Mouse (Mus musculus): ENCODE data around the gene Gjb6. TPM values are rescaled to one million over a fixed set of nuclear protein-coding genes. Genes with fewer than 3 reads are reported as not detected.

The Gjb6 gene
- polyA plus RNA-seq, 1 experiment from 2014 or later = 1.4 TPM

GRCm38 (mm10) chr14:57103121-57103520, 30.3 kb downstream of the Gjb6 start:
- WGBS = 54% methylated on average over 6 of the region's 6 CpGs
- H3K4me3 ChIP-seq (ENCODE audit: low read depth, low read length) = 0 out of 2 replicates have a peak overlapping the region, but pooled peaks have one; percentile 43
- H3K36me3 ChIP-seq (ENCODE audit: control insufficient read depth, insufficient read depth, low read length) = no peaks in the 10 kb centered on the region
- H3K4me1 ChIP-seq (ENCODE audit: control insufficient read depth, insufficient read depth, low read length) = peaks cover 4% of the 10 kb centered on the region; the same call in 1 of the 2 replicates
- peaks cover 33% of the 10 kb centered on the region for H3K27me3 ChIP-seq (ENCODE audit: control insufficient read depth, insufficient read depth, low read length)
- no peak for ATAC-seq (ENCODE audit: insufficient number of reproducible peaks, insufficient read depth, low FRiP score, low read depth)
- H3K4me2 ChIP-seq (replicated peaks; ENCODE audit: low read depth, low read length) = no peak overlapping the region
- no peak overlapping the region for H3K27ac ChIP-seq (ENCODE audit: low read length)
- H3K9ac ChIP-seq (replicated peaks; ENCODE audit: low read depth, low read length) = no peak overlapping the region
- no peaks in the 10 kb centered on the region for H3K9me3 ChIP-seq (ENCODE audit: control insufficient read depth, low read depth, low read length)

GRCm38 (mm10) chr14:57101623-57102022, 31.8 kb downstream of the Gjb6 start:
- Histone ChIP-seq H3K4me3 (ENCODE audit: low read depth, low read length) (no peak overlapping the region), H3K4me2 (replicated peaks; ENCODE audit: low read depth, low read length) (no peak overlapping the region), H3K36me3 (ENCODE audit: control insufficient read depth, insufficient read depth, low read length) (no peaks in the 10 kb centered on the region), H3K9me3 (ENCODE audit: control insufficient read depth, low read depth, low read length) (no peaks in the 10 kb centered on the region), H3K4me1 (ENCODE audit: control insufficient read depth, insufficient read depth, low read length) (peaks cover 4% of the 10 kb centered on the region; the same call in 1 of the 2 replicates), H3K9ac (replicated peaks; ENCODE audit: low read depth, low read length) (no peak overlapping the region), H3K27ac (ENCODE audit: low read length) (no peak overlapping the region), H3K27me3 (ENCODE audit: control insufficient read depth, insufficient read depth, low read length) (peaks cover 26% of the 10 kb centered on the region)
- ATAC-seq (ENCODE audit: insufficient number of reproducible peaks, insufficient read depth, low FRiP score, low read depth) = no peak
- 70% methylated on average over 7 of the region's 7 CpGs for WGBS

- H3K27ac ChIP-seq (ENCODE audit: low read length) = no peak overlapping the region
- no peaks in the 10 kb centered on the region for H3K27me3 ChIP-seq (ENCODE audit: control insufficient read depth, insufficient read depth, low read length)
- H3K4me2 ChIP-seq (replicated peaks; ENCODE audit: low read depth, low read length) = no peak overlapping the region
- H3K9ac ChIP-seq (replicated peaks; ENCODE audit: low read depth, low read length) = no peak overlapping the region
- no peaks in the 10 kb centered on the region for H3K9me3 ChIP-seq (ENCODE audit: control insufficient read depth, low read depth, low read length)
- WGBS = 81% methylated on average over 4 of the region's 4 CpGs
- ATAC-seq (ENCODE audit: insufficient number of reproducible peaks, insufficient read depth, low FRiP score, low read depth) = no peak
- H3K4me1 ChIP-seq (ENCODE audit: control insufficient read depth, insufficient read depth, low read length) = no peaks in the 10 kb centered on the region
- H3K36me3 ChIP-seq (ENCODE audit: control insufficient read depth, insufficient read depth, low read length) = no peaks in the 10 kb centered on the region
- H3K4me3 ChIP-seq (ENCODE audit: low read depth, low read length) = no peak overlapping the region
Observed at GRCm38 (mm10) chr14:57095855-57096254, 37.6 kb downstream of the Gjb6 start.

- Histone ChIP-seq H3K4me2 (replicated peaks; ENCODE audit: low read depth, low read length) (no peak overlapping the region), H3K9ac (replicated peaks; ENCODE audit: low read depth, low read length) (no peak overlapping the region), H3K27me3 (ENCODE audit: control insufficient read depth, insufficient read depth, low read length) (no peaks in the 10 kb centered on the region), H3K9me3 (ENCODE audit: control insufficient read depth, low read depth, low read length) (no peaks in the 10 kb centered on the region), H3K4me3 (ENCODE audit: low read depth, low read length) (no peak overlapping the region), H3K36me3 (ENCODE audit: control insufficient read depth, insufficient read depth, low read length) (no peaks in the 10 kb centered on the region), H3K4me1 (ENCODE audit: control insufficient read depth, insufficient read depth, low read length) (no peaks in the 10 kb centered on the region), H3K27ac (ENCODE audit: low read length) (no peak overlapping the region)
- WGBS = 6% methylated on average over 8 of the region's 8 CpGs
- ATAC-seq (ENCODE audit: insufficient number of reproducible peaks, insufficient read depth, low FRiP score, low read depth) = no peak
Observed at GRCm38 (mm10) chr14:57093029-57093428, 40.4 kb downstream of the Gjb6 start.

GRCm38 (mm10) chr14:57090001-57090400, 43.4 kb downstream of the Gjb6 start:
- Histone ChIP-seq H3K36me3 (ENCODE audit: control insufficient read depth, insufficient read depth, low read length) (no peaks in the 10 kb centered on the region), H3K4me3 (ENCODE audit: low read depth, low read length) (no peak overlapping the region), H3K9ac (replicated peaks; ENCODE audit: low read depth, low read length) (no peak overlapping the region), H3K4me1 (ENCODE audit: control insufficient read depth, insufficient read depth, low read length) (no peaks in the 10 kb centered on the region), H3K27ac (ENCODE audit: low read length) (no peak overlapping the region), H3K9me3 (ENCODE audit: control insufficient read depth, low read depth, low read length) (no peaks in the 10 kb centered on the region), H3K4me2 (replicated peaks; ENCODE audit: low read depth, low read length) (no peak overlapping the region), H3K27me3 (ENCODE audit: control insufficient read depth, insufficient read depth, low read length) (no peaks in the 10 kb centered on the region)
- WGBS = 40% methylated on average over 2 of the region's 2 CpGs
- no peak for ATAC-seq (ENCODE audit: insufficient number of reproducible peaks, insufficient read depth, low FRiP score, low read depth)

- Histone ChIP-seq H3K4me2 (replicated peaks; ENCODE audit: low read depth, low read length) (no peak overlapping the region), H3K36me3 (ENCODE audit: control insufficient read depth, insufficient read depth, low read length) (no peaks in the 10 kb centered on the region), H3K4me1 (ENCODE audit: control insufficient read depth, insufficient read depth, low read length) (0 out of 2 replicates have a peak, but pooled peaks cover 2% of the 10 kb centered on the region), H3K27me3 (ENCODE audit: control insufficient read depth, insufficient read depth, low read length) (no peaks in the 10 kb centered on the region), H3K9me3 (ENCODE audit: control insufficient read depth, low read depth, low read length) (no peaks in the 10 kb centered on the region), H3K9ac (replicated peaks; ENCODE audit: low read depth, low read length) (no peak overlapping the region), H3K27ac (ENCODE audit: low read length) (no peak overlapping the region), H3K4me3 (ENCODE audit: low read depth, low read length) (no peak overlapping the region)
- no peak for ATAC-seq (ENCODE audit: insufficient number of reproducible peaks, insufficient read depth, low FRiP score, low read depth)
- 77% methylated on average over 7 of the region's 7 CpGs for WGBS
Observed at GRCm38 (mm10) chr14:57089107-57089506, 44.3 kb downstream of the Gjb6 start.

GRCm38 (mm10) chr14:57084180-57084668, 49.2 kb downstream of the Gjb6 start:
- Histone ChIP-seq H3K27me3 (ENCODE audit: control insufficient read depth, insufficient read depth, low read length) (no peaks in the 10 kb centered on the region), H3K27ac (ENCODE audit: low read length) (no peak overlapping the region), H3K9me3 (ENCODE audit: control insufficient read depth, low read depth, low read length) (no peaks in the 10 kb centered on the region), H3K4me1 (ENCODE audit: control insufficient read depth, insufficient read depth, low read length) (0 out of 2 replicates have a peak, but pooled peaks cover 5% of the 10 kb centered on the region), H3K4me2 (replicated peaks; ENCODE audit: low read depth, low read length) (no peak overlapping the region), H3K9ac (replicated peaks; ENCODE audit: low read depth, low read length) (no peak overlapping the region), H3K36me3 (ENCODE audit: control insufficient read depth, insufficient read depth, low read length) (no peaks in the 10 kb centered on the region), H3K4me3 (ENCODE audit: low read depth, low read length) (no peak overlapping the region)
- ATAC-seq (ENCODE audit: insufficient number of reproducible peaks, insufficient read depth, low FRiP score, low read depth) = 0 out of 2 replicates have a peak, but pooled peaks have one; percentile 18
- 22% methylated on average over 11 of the region's 11 CpGs for WGBS

- H3K9ac ChIP-seq (replicated peaks; ENCODE audit: low read depth, low read length) = no peak overlapping the region
- H3K36me3 ChIP-seq (ENCODE audit: control insufficient read depth, insufficient read depth, low read length) = no peaks in the 10 kb centered on the region
- H3K9me3 ChIP-seq (ENCODE audit: control insufficient read depth, low read depth, low read length) = no peaks in the 10 kb centered on the region
- 97% methylated on average over 1 of the region's 1 CpGs for WGBS
- H3K4me3 ChIP-seq (ENCODE audit: low read depth, low read length) = no peak overlapping the region
- no peak overlapping the region for H3K4me2 ChIP-seq (replicated peaks; ENCODE audit: low read depth, low read length)
- no peaks in the 10 kb centered on the region for H3K27me3 ChIP-seq (ENCODE audit: control insufficient read depth, insufficient read depth, low read length)
- H3K4me1 ChIP-seq (ENCODE audit: control insufficient read depth, insufficient read depth, low read length) = 0 out of 2 replicates have a peak, but pooled peaks cover 5% of the 10 kb centered on the region
- H3K27ac ChIP-seq (ENCODE audit: low read length) = no peak overlapping the region
- no peak for ATAC-seq (ENCODE audit: insufficient number of reproducible peaks, insufficient read depth, low FRiP score, low read depth)
Observed at GRCm38 (mm10) chr14:57082863-57083262, 50.5 kb downstream of the Gjb6 start.

GRCm38 (mm10) chr14:57075537-57075936, 57.9 kb downstream of the Gjb6 start:
- no peak overlapping the region for H3K9ac ChIP-seq (replicated peaks; ENCODE audit: low read depth, low read length)
- no peak overlapping the region for H3K27ac ChIP-seq (ENCODE audit: low read length)
- no peaks in the 10 kb centered on the region for H3K36me3 ChIP-seq (ENCODE audit: control insufficient read depth, insufficient read depth, low read length)
- H3K4me1 ChIP-seq (ENCODE audit: control insufficient read depth, insufficient read depth, low read length) = no peaks in the 10 kb centered on the region
- no peak for ATAC-seq (ENCODE audit: insufficient number of reproducible peaks, insufficient read depth, low FRiP score, low read depth)
- H3K4me2 ChIP-seq (replicated peaks; ENCODE audit: low read depth, low read length) = no peak overlapping the region
- H3K9me3 ChIP-seq (ENCODE audit: control insufficient read depth, low read depth, low read length) = no peaks in the 10 kb centered on the region
- no peaks in the 10 kb centered on the region for H3K27me3 ChIP-seq (ENCODE audit: control insufficient read depth, insufficient read depth, low read length)
- 78% methylated on average over 6 of the region's 6 CpGs for WGBS
- H3K4me3 ChIP-seq (ENCODE audit: low read depth, low read length) = no peak overlapping the region

Measured in stomach, embryonic 14.5 days (tissue).